Mouse (Mus musculus) hindbrain, embryonic 11.5 days (tissue): ENCODE measurements around the gene Dnttip2. TPM values are rescaled to one million over a fixed set of nuclear protein-coding genes. Genes with fewer than 3 reads are reported as not detected.

Source experiments
- ATAC-seq: fragments of 200-750 bp; cut with Nextera tagmentation; 2 replicates; pipeline ENCODE4 v1.8.0; 2017; ENCODE audit warnings: mild to moderate bottlenecking, moderate TSS enrichment, moderate library complexity; ENCODE audit not compliant: low FRiP score
- DNase-seq: peaks from one replicate; pipeline ENCODE4 v3.0.0-alpha.2; 2015; ENCODE audit warnings: low spot score
- H3K27ac ChIP-seq: fragments of 300-500 bp; sonication (generic); 2 replicates; pipeline ENCODE4 v1.5.1; 2014; ENCODE audit warnings: mild to moderate bottlenecking, low read depth, low read length
- H3K27me3 ChIP-seq: fragments of 300-500 bp; sonication (generic); 2 replicates; pipeline ENCODE4 v1.6.1; 2014; ENCODE audit warnings: mild to moderate bottlenecking, low read length, moderate library complexity, mixed read lengths; ENCODE audit not compliant: control insufficient read depth, insufficient read depth
- H3K36me3 ChIP-seq: fragments of 300-500 bp; sonication (generic); 2 replicates; pipeline ENCODE4 v1.6.1; 2014; ENCODE audit warnings: mild to moderate bottlenecking, low read length, moderate library complexity, mixed read lengths; ENCODE audit not compliant: control insufficient read depth, insufficient read depth
- H3K4me1 ChIP-seq: fragments of 300-500 bp; sonication (generic); replicated peaks from 2 replicates; pipeline ENCODE4 v1.6.1; 2014; ENCODE audit warnings: low read length, mixed read lengths; ENCODE audit not compliant: control insufficient read depth, insufficient read depth
- H3K4me2 ChIP-seq: fragments of 300-500 bp; sonication (generic); replicated peaks from 2 replicates; pipeline ENCODE4 v1.6.1; 2014; ENCODE audit warnings: mild to moderate bottlenecking, low read depth, low read length
- H3K4me3 ChIP-seq: fragments of 300-500 bp; sonication (generic); 2 replicates; pipeline ENCODE4 v1.5.1; 2014; ENCODE audit warnings: low read depth, low read length
- H3K9ac ChIP-seq: fragments of 300-500 bp; sonication (generic); 2 replicates; pipeline ENCODE4 v1.6.1; 2014; ENCODE audit warnings: low read depth, low read length
- H3K9me3 ChIP-seq: fragments of 300-500 bp; sonication (generic); 2 replicates; pipeline ENCODE4 v1.6.1; 2016; ENCODE audit warnings: low read length; ENCODE audit not compliant: control insufficient read depth
- WGBS: fragments of 180-500 bp; shearing (Covaris S2); extraction: QIAGEN DNeasy Blood & Tissue Kit; methylation state at CpG from one replicate; pipeline ENCODE4 v1.1.7; 2014; 5-methylcytosine and 5-hydroxymethylcytosine counted together
- microRNA counts: library from miRNA; unstranded; fragments of <30 nt; microRNA quantifications from one replicate; lab custom pipeline; 2015
- polyA plus RNA-seq: library from polyadenylated mRNA; unstranded; fragments of >200 nt; fragmentation: Nextera tagmentation; extraction: Ambion mirVana; gene quantifications from 2 replicates; pipeline ENCODE4 v1.2.1, GENCODE M21; 2014

Dnttip2 gene
- polyA plus RNA-seq, 1 experiment from 2014 or later = 92.5 TPM

- Histone ChIP-seq H3K4me2 (no peak overlapping the region), H3K36me3 (no peaks in the 10 kb centered on the region), H3K9ac (no peak overlapping the region), H3K9me3 (no peaks in the 10 kb centered on the region), H3K4me1 (no peaks in the 10 kb centered on the region), H3K4me3 (no peak overlapping the region), H3K27ac (no peak overlapping the region), H3K27me3 (no peaks in the 10 kb centered on the region)
- DNase-seq (peak; percentile 8), ATAC-seq (no peak)
- 59% methylated on average over 7 of the region's 7 CpGs for WGBS
Observed at GRCm38 (mm10) chr3:122333902-122334301, 59.7 kb downstream of the Dnttip2 start.

GRCm38 (mm10) chr3:122334375-122334774 lies 60.2 kb downstream of the Dnttip2 start:
- H3K4me2 ChIP-seq = no peak overlapping the region
- no peak overlapping the region for H3K27ac ChIP-seq
- no peaks in the 10 kb centered on the region for H3K4me1 ChIP-seq
- no peaks in the 10 kb centered on the region for H3K27me3 ChIP-seq
- no peaks in the 10 kb centered on the region for H3K36me3 ChIP-seq
- ATAC-seq (no peak), DNase-seq (no peak)
- H3K9me3 ChIP-seq = no peaks in the 10 kb centered on the region
- 74% methylated on average over 7 of the region's 7 CpGs for WGBS
- no peak overlapping the region for H3K9ac ChIP-seq
- no peak overlapping the region for H3K4me3 ChIP-seq

MicroRNAs within 50 kb of the gene (microRNA counts, 519-probe panel; counts per million panel counts)
- not detected for microRNA mmu-miR-760 (lab: Ali Mortazavi, UCI)

Other genes starting within 250 kb of the Dnttip2 start
- 1.4 and 2.1 TPM in 2 replicates for gene Abca4, start 229.9 kb upstream of the Dnttip2 start, polyA plus RNA-seq
- gene Gclm, start 28.8 kb upstream of the Dnttip2 start, polyA plus RNA-seq = 52.3 and 53.6 TPM in 2 replicates
- gene Bcar3, start 19.7 kb downstream of the Dnttip2 start, polyA plus RNA-seq = 6.7 and 8.4 TPM in 2 replicates